Mouse (Mus musculus): ENCODE measurements around the gene Cab39. TPM values are rescaled to one million over a fixed set of nuclear protein-coding genes. Genes with fewer than 3 reads are reported as not detected.

Cab39 gene
- polyA plus RNA-seq, 1 experiment from 2014 or later = 53.0 TPM

DNA sequence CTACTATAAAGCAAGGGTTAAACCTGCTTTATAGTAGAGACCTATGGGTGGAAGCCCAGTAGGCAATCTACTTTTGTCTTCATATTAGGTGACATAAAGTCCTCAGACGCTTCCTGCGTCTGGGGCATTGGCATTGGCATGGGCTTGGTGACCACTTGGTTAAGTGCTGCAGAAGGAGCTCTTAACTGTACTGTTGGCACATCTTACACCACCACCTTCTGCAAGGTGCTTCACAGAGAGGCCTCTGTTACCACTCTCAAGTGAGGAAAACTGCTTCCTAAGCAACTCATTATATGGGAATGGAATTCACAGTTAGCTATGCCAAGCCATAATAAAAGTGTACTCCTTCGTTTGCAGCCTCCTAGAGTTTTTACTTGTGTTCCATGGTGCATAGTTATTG lies 31.7 kb downstream of the Cab39 start:
- no peak overlapping the region for H3K4me2 ChIP-seq (replicated peaks; ENCODE audit: low read depth, low read length)
- peaks cover 26% of the 10 kb centered on the region for H3K36me3 ChIP-seq (ENCODE audit: control insufficient read depth, insufficient read depth, low read length)
- H3K9me3 ChIP-seq (ENCODE audit: control insufficient read depth, low read length) = no peaks in the 10 kb centered on the region
- WGBS = 89% methylated on average over 3 of the region's 3 CpGs
- H3K4me3 ChIP-seq (ENCODE audit: low read length) = no peak overlapping the region
- no peak for ATAC-seq (ENCODE audit: low FRiP score, low TSS enrichment)
- H3K4me1 ChIP-seq (ENCODE audit: control insufficient read depth, insufficient read depth, low read length) = no peaks in the 10 kb centered on the region
- H3K9ac ChIP-seq (ENCODE audit: low read depth, low read length) = no peak overlapping the region
- no peaks in the 10 kb centered on the region for H3K27me3 ChIP-seq (ENCODE audit: control insufficient read depth, insufficient read depth, low read length)
- no peak overlapping the region for H3K27ac ChIP-seq (ENCODE audit: low read depth, low read length)

GRCm38 (mm10) chr1:85827166-85827565 lies 33.9 kb downstream of the Cab39 start:
- no peak overlapping the region for H3K27ac ChIP-seq (ENCODE audit: low read depth, low read length)
- H3K27me3 ChIP-seq (ENCODE audit: control insufficient read depth, insufficient read depth, low read length) = no peaks in the 10 kb centered on the region
- no peak overlapping the region for H3K4me2 ChIP-seq (replicated peaks; ENCODE audit: low read depth, low read length)
- H3K36me3 ChIP-seq (ENCODE audit: control insufficient read depth, insufficient read depth, low read length) = peaks cover 14% of the 10 kb centered on the region; the same call in 1 of the 2 replicates
- no peak overlapping the region for H3K9ac ChIP-seq (ENCODE audit: low read depth, low read length)
- no peak for ATAC-seq (ENCODE audit: low FRiP score, low TSS enrichment)
- H3K4me3 ChIP-seq (ENCODE audit: low read length) = no peak overlapping the region
- 79% methylated on average over 5 of the region's 5 CpGs for WGBS
- no peaks in the 10 kb centered on the region for H3K9me3 ChIP-seq (ENCODE audit: control insufficient read depth, low read length)
- H3K4me1 ChIP-seq (ENCODE audit: control insufficient read depth, insufficient read depth, low read length) = no peaks in the 10 kb centered on the region

DNA sequence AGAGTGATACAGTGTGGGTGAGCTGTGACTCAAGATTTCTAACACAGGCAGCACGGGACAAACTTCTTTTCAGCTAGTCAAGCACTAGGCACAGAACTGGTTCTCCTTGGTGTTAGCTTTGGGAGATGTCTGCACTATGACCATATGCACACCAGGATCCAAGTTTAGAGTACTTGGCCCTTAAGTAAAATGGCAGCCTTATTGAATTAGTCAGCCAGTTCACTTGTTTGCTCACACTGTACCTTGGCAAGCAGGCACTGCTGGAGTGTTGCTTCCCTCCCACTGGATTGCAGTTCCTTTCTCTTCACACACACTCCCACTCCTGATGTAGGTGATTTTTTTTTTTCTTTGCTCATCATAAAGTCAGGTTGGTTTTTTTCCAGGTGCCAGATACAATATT lies 35.8 kb downstream of the Cab39 start:
- ATAC-seq (ENCODE audit: low FRiP score, low TSS enrichment) = no peak
- Histone ChIP-seq H3K4me3 (ENCODE audit: low read length) (no peak overlapping the region), H3K9ac (ENCODE audit: low read depth, low read length) (no peak overlapping the region), H3K36me3 (ENCODE audit: control insufficient read depth, insufficient read depth, low read length) (peaks cover 4% of the 10 kb centered on the region; the same call in 1 of the 2 replicates), H3K27ac (ENCODE audit: low read depth, low read length) (no peak overlapping the region), H3K4me1 (ENCODE audit: control insufficient read depth, insufficient read depth, low read length) (no peaks in the 10 kb centered on the region), H3K9me3 (ENCODE audit: control insufficient read depth, low read length) (no peaks in the 10 kb centered on the region), H3K4me2 (replicated peaks; ENCODE audit: low read depth, low read length) (no peak overlapping the region), H3K27me3 (ENCODE audit: control insufficient read depth, insufficient read depth, low read length) (no peaks in the 10 kb centered on the region)
- WGBS = 90% methylated on average over 1 of the region's 1 CpGs

GRCm38 (mm10) chr1:85838056-85838455 lies 44.8 kb downstream of the Cab39 start:
- Histone ChIP-seq H3K27me3 (ENCODE audit: control insufficient read depth, insufficient read depth, low read length) (no peaks in the 10 kb centered on the region), H3K36me3 (ENCODE audit: control insufficient read depth, insufficient read depth, low read length) (peaks cover 23% of the 10 kb centered on the region; the same call in 1 of the 2 replicates), H3K4me1 (ENCODE audit: control insufficient read depth, insufficient read depth, low read length) (no peaks in the 10 kb centered on the region), H3K27ac (ENCODE audit: low read depth, low read length) (no peak overlapping the region), H3K4me3 (ENCODE audit: low read length) (no peak overlapping the region), H3K9me3 (ENCODE audit: control insufficient read depth, low read length) (no peaks in the 10 kb centered on the region), H3K4me2 (replicated peaks; ENCODE audit: low read depth, low read length) (no peak overlapping the region), H3K9ac (ENCODE audit: low read depth, low read length) (no peak overlapping the region)
- no peak for ATAC-seq (ENCODE audit: low FRiP score, low TSS enrichment)
- WGBS = 70% methylated on average over 4 of the region's 4 CpGs

GRCm38 (mm10) chr1:85839356-85839755 lies 46.1 kb downstream of the Cab39 start:
- H3K4me1 ChIP-seq (ENCODE audit: control insufficient read depth, insufficient read depth, low read length) = no peaks in the 10 kb centered on the region
- H3K27me3 ChIP-seq (ENCODE audit: control insufficient read depth, insufficient read depth, low read length) = no peaks in the 10 kb centered on the region
- H3K36me3 ChIP-seq (ENCODE audit: control insufficient read depth, insufficient read depth, low read length) = peaks cover 28% of the 10 kb centered on the region; the same call in 1 of the 2 replicates
- H3K27ac ChIP-seq (ENCODE audit: low read depth, low read length) = no peak overlapping the region
- 83% methylated on average over 3 of the region's 3 CpGs for WGBS
- no peaks in the 10 kb centered on the region for H3K9me3 ChIP-seq (ENCODE audit: control insufficient read depth, low read length)
- no peak for ATAC-seq (ENCODE audit: low FRiP score, low TSS enrichment)
- H3K4me3 ChIP-seq (ENCODE audit: low read length) = no peak overlapping the region
- H3K9ac ChIP-seq (ENCODE audit: low read depth, low read length) = no peak overlapping the region
- H3K4me2 ChIP-seq (replicated peaks; ENCODE audit: low read depth, low read length) = no peak overlapping the region

DNA sequence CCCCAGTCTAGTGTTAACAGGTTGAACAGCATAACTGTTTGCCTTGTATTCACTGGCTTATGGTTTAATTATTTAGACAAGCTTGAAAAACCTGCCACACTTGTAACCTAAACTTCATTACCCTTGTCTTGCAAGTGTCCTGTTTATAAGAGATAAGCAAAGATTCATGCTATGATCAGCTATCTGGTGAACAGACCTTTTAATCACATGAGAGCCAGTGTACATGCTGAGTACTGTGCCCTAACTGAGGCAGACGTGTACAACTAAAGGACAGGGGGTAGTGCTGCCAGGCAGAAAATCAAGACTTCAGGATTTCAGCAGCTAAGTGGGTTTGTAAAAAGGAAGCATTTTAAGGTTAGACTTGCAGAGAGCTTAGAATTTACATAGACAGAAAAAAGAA lies 46.5 kb downstream of the Cab39 start:
- no peaks in the 10 kb centered on the region for H3K9me3 ChIP-seq (ENCODE audit: control insufficient read depth, low read length)

DNA sequence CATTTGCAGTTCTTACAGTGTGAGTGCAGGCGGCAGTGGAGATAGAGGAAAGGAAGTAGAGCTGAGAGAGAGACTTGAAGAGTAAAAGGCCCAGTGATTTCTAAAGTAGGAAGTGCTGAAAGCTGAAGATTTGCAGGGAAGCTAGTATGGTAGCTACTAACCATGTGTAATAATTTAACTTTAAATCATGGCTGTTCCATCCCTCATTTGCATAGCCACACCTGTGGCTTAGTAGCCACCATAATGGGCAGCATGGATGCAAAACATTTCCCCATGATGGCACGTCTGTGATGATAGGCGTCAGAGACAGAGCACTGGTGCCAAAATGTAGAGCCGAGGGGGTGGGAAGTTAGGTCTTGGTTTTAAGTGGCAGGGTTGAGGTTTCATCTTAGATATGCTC lies 47.2 kb downstream of the Cab39 start:
- H3K4me2 ChIP-seq (replicated peaks; ENCODE audit: low read depth, low read length) = no peak overlapping the region
- H3K27me3 ChIP-seq (ENCODE audit: control insufficient read depth, insufficient read depth, low read length) = no peaks in the 10 kb centered on the region
- peaks cover 32% of the 10 kb centered on the region; the same call in 1 of the 2 replicates for H3K36me3 ChIP-seq (ENCODE audit: control insufficient read depth, insufficient read depth, low read length)
- no peaks in the 10 kb centered on the region for H3K4me1 ChIP-seq (ENCODE audit: control insufficient read depth, insufficient read depth, low read length)
- ATAC-seq (ENCODE audit: low FRiP score, low TSS enrichment) = no peak
- no peak overlapping the region for H3K27ac ChIP-seq (ENCODE audit: low read depth, low read length)
- H3K9me3 ChIP-seq (ENCODE audit: control insufficient read depth, low read length) = no peaks in the 10 kb centered on the region
- H3K9ac ChIP-seq (ENCODE audit: low read depth, low read length) = no peak overlapping the region
- no peak overlapping the region for H3K4me3 ChIP-seq (ENCODE audit: low read length)
- WGBS = 85% methylated on average over 4 of the region's 4 CpGs

More for the DNA sequence above, 46.5 kb downstream of the Cab39 start:
- Histone ChIP-seq H3K27me3 (ENCODE audit: control insufficient read depth, insufficient read depth, low read length) (no peaks in the 10 kb centered on the region), H3K9ac (ENCODE audit: low read depth, low read length) (no peak overlapping the region), H3K27ac (ENCODE audit: low read depth, low read length) (no peak overlapping the region), H3K4me3 (ENCODE audit: low read length) (no peak overlapping the region), H3K4me2 (replicated peaks; ENCODE audit: low read depth, low read length) (no peak overlapping the region), H3K4me1 (ENCODE audit: control insufficient read depth, insufficient read depth, low read length) (no peaks in the 10 kb centered on the region), H3K36me3 (ENCODE audit: control insufficient read depth, insufficient read depth, low read length) (peaks cover 29% of the 10 kb centered on the region; the same call in 1 of the 2 replicates)
- 95% methylated on average over 1 of the region's 1 CpGs for WGBS
- no peak for ATAC-seq (ENCODE audit: low FRiP score, low TSS enrichment)

- H3K4me2 ChIP-seq (replicated peaks; ENCODE audit: low read depth, low read length) = no peak overlapping the region
- no peak for ATAC-seq (ENCODE audit: low FRiP score, low TSS enrichment)
- no peaks in the 10 kb centered on the region for H3K4me1 ChIP-seq (ENCODE audit: control insufficient read depth, insufficient read depth, low read length)
- no peaks in the 10 kb centered on the region for H3K27me3 ChIP-seq (ENCODE audit: control insufficient read depth, insufficient read depth, low read length)
- no peak overlapping the region for H3K27ac ChIP-seq (ENCODE audit: low read depth, low read length)
- H3K36me3 ChIP-seq (ENCODE audit: control insufficient read depth, insufficient read depth, low read length) = peaks cover 34% of the 10 kb centered on the region; the same call in 1 of the 2 replicates
- H3K4me3 ChIP-seq (ENCODE audit: low read length) = no peak overlapping the region
- no peaks in the 10 kb centered on the region for H3K9me3 ChIP-seq (ENCODE audit: control insufficient read depth, low read length)
- H3K9ac ChIP-seq (ENCODE audit: low read depth, low read length) = no peak overlapping the region
Measured at GRCm38 (mm10) chr1:85842251-85842650, 49.0 kb downstream of the Cab39 start.

- no peak for ATAC-seq (ENCODE audit: low FRiP score, low TSS enrichment)
- no peak overlapping the region for H3K4me3 ChIP-seq (ENCODE audit: low read length)
- no peaks in the 10 kb centered on the region for H3K27me3 ChIP-seq (ENCODE audit: control insufficient read depth, insufficient read depth, low read length)
- 96% methylated on average over 4 of the region's 4 CpGs for WGBS
- H3K9me3 ChIP-seq (ENCODE audit: control insufficient read depth, low read length) = no peaks in the 10 kb centered on the region
- H3K4me1 ChIP-seq (ENCODE audit: control insufficient read depth, insufficient read depth, low read length) = no peaks in the 10 kb centered on the region
- H3K9ac ChIP-seq (ENCODE audit: low read depth, low read length) = no peak overlapping the region
- no peak overlapping the region for H3K27ac ChIP-seq (ENCODE audit: low read depth, low read length)
- no peak overlapping the region for H3K4me2 ChIP-seq (replicated peaks; ENCODE audit: low read depth, low read length)
- H3K36me3 ChIP-seq (ENCODE audit: control insufficient read depth, insufficient read depth, low read length) = peaks cover 35% of the 10 kb centered on the region
Measured at GRCm38 (mm10) chr1:85843291-85843863, 50.1 kb downstream of the Cab39 start.

Measured in kidney, embryonic 14.5 days (tissue).